Mouse (Mus musculus) v-Abl transformed pro-B cells (cell line): ENCODE results near the gene Vmn1r44.
"Not testable (repeated sequence)": the region's sequence is repeated elsewhere in the genome, so short reads cannot be mapped to it uniquely, and the experiment has no call there.

ENCODE experiments used
- in situ Hi-C, 2 experiments: fragments of 400-800 bp; cut with MboI; formaldehyde crosslinking; loops; one replicate each; pipeline ENCODE4 v1.15.1; 2025; ENCODE audit not compliant: unreplicated experiment in 2 of 2

The Vmn1r44 gene

GRCm38 (mm10) chr6:89883360-89883759 is at the start of gene Vmn1r44:
Gene Vmn1r44, plus strand, starts transcription at chr6:89883660.
- in situ Hi-C loops = no loop called here

- in situ Hi-C loops = no loop called here
Measured at GRCm38 (mm10) chr6:89857552-89857951, 25.9 kb upstream of the Vmn1r44 start.

DNA sequence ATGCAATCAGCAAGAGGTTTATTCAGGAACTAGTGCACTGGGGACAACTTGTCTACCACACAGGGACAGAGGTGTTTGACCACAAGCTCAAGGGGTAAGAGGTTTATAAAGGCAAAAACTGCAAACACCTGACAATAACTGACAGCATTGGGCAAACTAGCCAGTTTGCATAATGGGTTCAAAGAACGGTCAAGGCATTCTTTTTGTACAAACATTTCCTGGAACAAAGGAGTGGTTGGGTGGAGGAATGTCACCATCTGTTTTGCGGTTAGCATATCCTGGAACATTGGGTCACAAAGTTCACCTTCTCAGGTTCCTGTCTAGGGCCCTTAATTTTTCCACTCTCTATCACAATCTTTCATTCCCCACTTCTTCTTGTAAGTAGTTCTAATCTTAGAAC is 23.6 kb upstream of the Vmn1r44 start:
- in situ Hi-C loops = no loop called here

DNA sequence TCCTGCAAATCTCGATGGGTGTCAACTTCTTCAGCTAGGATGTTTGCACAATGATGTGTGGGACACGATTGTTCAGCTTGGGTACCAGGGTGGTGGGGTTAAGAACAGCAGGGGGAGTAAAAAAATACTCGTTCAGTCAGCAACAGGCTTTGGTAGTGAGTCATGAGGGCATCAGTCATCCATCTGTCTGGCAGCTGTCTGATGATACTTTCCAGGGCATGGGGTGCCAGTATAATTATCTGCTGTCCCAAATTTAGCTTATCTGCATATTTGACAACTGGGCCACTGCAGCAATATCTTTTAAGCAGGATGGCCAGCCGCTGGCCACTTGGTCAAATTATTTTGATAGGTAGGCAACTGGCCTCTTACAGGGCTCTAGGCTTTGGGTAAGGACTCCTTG is 19.7 kb upstream of the Vmn1r44 start:
- in situ Hi-C loops = no loop called here

DNA sequence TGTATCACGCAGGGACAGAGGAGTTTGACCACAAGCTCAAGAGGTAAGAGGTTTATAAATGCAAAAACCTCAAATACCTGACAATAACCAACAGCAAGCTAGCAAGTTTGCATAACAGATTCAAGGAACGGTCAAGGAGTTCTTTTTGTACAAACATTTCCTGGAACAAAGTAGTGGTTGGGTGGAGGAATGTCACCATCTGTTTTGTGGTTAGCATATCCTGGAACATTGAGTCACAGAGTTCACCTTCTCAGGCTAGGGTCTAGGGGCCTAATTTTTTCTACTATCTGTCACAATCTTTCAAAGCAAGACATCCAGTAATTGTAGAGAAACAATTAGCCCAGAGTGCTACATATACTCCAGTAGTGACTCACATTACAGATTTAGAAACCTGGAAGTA is 16.2 kb upstream of the Vmn1r44 start:
- in situ Hi-C loops = no loop called here

- in situ Hi-C loops = no loop called here
Measured at GRCm38 (mm10) chr6:89867976-89868375, 15.5 kb upstream of the Vmn1r44 start.

DNA sequence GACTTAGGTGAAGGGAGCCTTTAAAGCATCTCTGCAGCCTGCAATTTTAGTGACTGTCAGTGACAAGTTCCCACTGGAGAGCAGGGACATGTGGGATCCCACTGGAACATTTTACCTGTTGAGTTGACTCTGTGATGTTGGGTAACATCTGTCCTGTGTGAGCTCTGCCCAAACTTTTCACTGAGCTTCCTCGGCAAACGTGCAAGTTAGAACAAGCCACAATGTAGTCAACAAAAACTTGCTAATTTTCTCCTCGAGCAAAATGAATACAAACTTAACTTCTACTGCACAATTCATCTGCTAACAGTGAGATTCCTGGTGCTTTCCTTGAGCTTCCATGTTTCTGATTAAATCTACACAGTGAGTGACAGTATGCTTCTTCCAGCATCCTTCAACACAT is 7.1 kb upstream of the Vmn1r44 start, which contains the start of the genes Vmn1r42 and Vmn1r43:
Vmn1r42 (minus strand) TSS at position 101 of the 400 bp plus-strand sequence.
Vmn1r43 (minus strand) TSS at position 101 of the 400 bp plus-strand sequence.
- in situ Hi-C loops = not testable (repeated sequence)

GRCm38 (mm10) chr6:89876963-89877362 is 6.5 kb upstream of the Vmn1r44 start:
- in situ Hi-C loops = no loop called here

DNA sequence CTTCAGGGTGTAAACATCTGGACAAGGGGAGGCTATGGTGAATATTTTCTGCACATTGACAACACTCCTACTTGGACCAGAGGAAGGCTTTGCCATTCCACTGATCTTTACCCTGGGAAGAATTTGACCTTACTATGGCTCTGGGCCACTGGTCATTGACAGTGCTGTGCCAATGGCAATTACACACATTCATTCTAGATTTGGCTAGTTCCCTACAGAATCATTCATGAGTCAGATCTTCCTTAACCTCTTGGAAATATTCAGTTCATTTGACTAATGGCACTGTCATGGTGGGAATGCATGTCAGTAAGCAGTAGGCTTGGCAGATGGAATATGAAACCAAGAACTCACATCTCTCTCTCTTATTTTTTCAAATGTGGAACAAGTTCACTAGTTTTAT is 2.6 kb upstream of the Vmn1r44 start:
- in situ Hi-C loops = no loop called here

- in situ Hi-C loops = no loop called here
Measured at GRCm38 (mm10) chr6:89883812-89884211, 352 bp downstream of the Vmn1r44 start.

DNA sequence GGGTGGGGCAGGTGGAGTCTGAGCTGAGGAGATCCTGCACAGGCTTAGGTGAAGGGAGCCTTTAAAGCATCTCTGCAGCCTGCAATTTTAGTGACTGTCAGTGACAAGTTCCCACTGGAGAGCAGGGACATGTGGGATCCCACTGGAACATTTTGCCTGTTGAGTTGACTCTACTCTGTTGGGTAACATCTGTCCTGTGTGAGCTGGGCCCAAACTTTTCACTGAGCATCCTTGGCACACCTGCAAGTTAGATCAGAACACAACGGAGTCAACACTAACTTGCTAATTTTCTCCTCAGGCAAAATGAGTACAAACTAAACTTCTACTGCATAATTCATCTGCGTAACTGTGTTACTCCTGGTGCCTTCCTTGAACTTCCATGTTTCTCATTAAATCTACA is 57.0 kb downstream of the Vmn1r44 start, which contains the start of gene Vmn1r45:
Vmn1r45 (minus strand) TSS at position 101 of the 400 bp plus-strand sequence.
- in situ Hi-C loops = not testable (repeated sequence)

GRCm38 (mm10) chr6:89940926-89941325 is 57.5 kb downstream of the Vmn1r44 start:
- in situ Hi-C loops = no loop called here
